Mouse (Mus musculus) olfactory bulb, adult 2 months (tissue): ENCODE measurements at regions not wholly inside any gene's neighbourhood (a gene's known extent, or its start where the extent isn't known, plus 50 kb on each side); places are given as distances from the start of the nearest gene placed in this dataset.
A peak's percentile ranks its signal among the peaks of the same experiment; 100 is the strongest.

ENCODE experiments used
- H3K27ac ChIP-seq: fragments of 200-500 bp; 2 replicates; pipeline ENCODE4 v1.5.1; 2012; ENCODE audit warnings: low read depth, low read length; ENCODE audit not compliant: insufficient read depth
- H3K4me1 ChIP-seq: fragments of 200-500 bp; 2 replicates; pipeline ENCODE4 v1.6.1; 2012; ENCODE audit warnings: low read length; ENCODE audit not compliant: control insufficient read depth, insufficient read depth
- H3K4me3 ChIP-seq: fragments of 200-500 bp; 2 replicates; pipeline ENCODE4 v1.5.1; 2012; ENCODE audit warnings: mild to moderate bottlenecking, low read depth, low read length, moderate library complexity; ENCODE audit not compliant: insufficient read depth
- CTCF ChIP-seq: fragments of 200-500 bp; IDR thresholded peaks from 2 replicates; pipeline ENCODE4 v1.5.1; 2012; ENCODE audit warnings: low read depth, mild to moderate bottlenecking, low read length, moderate library complexity; ENCODE audit not compliant: insufficient read depth
- POLR2A ChIP-seq: fragments of 200-500 bp; IDR thresholded peaks from 2 replicates; pipeline ENCODE4 v1.6.1; 2012; ENCODE audit warnings: mild to moderate bottlenecking, low read depth, low read length, moderate library complexity; ENCODE audit not compliant: insufficient read depth
- WGBS: fragments of 180-500 bp; shearing (Covaris S2); methylation state at CpG from one replicate; pipeline ENCODE4 v1.1.7; 2018; 5-methylcytosine and 5-hydroxymethylcytosine counted together

GRCm38 (mm10) chr2:61201387-61201786 lies 238.4 kb upstream of the Rbms1 start:
- Histone ChIP-seq H3K4me1 (no peaks in the 10 kb centered on the region), H3K4me3 (no peak overlapping the region), H3K27ac (no peak overlapping the region)
- TF ChIP-seq CTCF (no peak), POLR2A (no peak)

- H3K27ac ChIP-seq: no peak overlapping the region
Observed at GRCm38 (mm10) chr2:61193976-61194375, 231.0 kb upstream of the Rbms1 start.

DNA sequence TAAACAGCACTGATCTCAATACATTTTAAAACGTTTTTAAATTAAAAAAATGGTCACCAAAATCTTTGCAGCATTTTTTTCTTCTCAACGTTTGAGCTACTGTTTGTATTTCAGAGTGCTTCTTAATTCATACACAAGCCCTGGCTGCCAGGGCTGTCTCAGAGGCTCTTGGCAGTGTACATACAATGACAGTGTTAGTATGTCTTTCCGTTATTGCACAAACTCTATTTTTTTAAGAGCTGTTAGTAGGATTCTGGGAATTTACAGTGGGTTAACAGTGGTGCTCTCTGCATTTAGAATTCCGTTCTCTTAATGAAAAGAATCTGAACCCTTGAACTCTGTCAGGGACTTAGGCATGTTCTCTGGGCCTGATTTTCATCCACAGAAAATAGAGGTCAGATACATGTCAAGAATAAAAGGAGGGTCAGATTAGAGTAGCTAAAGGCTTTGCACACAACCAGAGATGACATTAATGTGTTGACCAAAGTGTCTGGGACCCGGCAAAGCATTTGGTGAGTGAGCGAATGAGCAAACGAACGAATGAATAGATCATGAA lies 219.5 kb upstream of the Rbms1 start:
- H3K4me3 ChIP-seq: no peak overlapping the region
- no peak overlapping the region for H3K27ac ChIP-seq
- no peaks in the 10 kb centered on the region for H3K4me1 ChIP-seq
- 73% methylated on average over 8 of the region's 8 CpGs for WGBS
- no peak for TF ChIP-seq POLR2A
- TF ChIP-seq CTCF: no peak

More at GRCm38 (mm10) chr2:61193976-61194375, 231.0 kb upstream of the Rbms1 start:
- WGBS: 85% methylated on average over 2 of the region's 2 CpGs
- H3K4me3 ChIP-seq: no peak overlapping the region
- TF ChIP-seq POLR2A (no peak), CTCF (no peak)
- no peaks in the 10 kb centered on the region for H3K4me1 ChIP-seq

- H3K4me3 ChIP-seq: no peak overlapping the region
- no peak overlapping the region for H3K27ac ChIP-seq
- TF ChIP-seq CTCF (no peak), POLR2A (no peak)
- 87% methylated on average over 2 of the region's 2 CpGs for WGBS
- no peaks in the 10 kb centered on the region for H3K4me1 ChIP-seq
Observed at GRCm38 (mm10) chr2:61177801-61178200, 214.8 kb upstream of the Rbms1 start.

- Histone ChIP-seq H3K27ac (no peak overlapping the region), H3K4me1 (no peaks in the 10 kb centered on the region), H3K4me3 (no peak overlapping the region)
- no peak for TF ChIP-seq CTCF
- no peak for TF ChIP-seq POLR2A
- WGBS: 56% methylated on average over 2 of the region's 2 CpGs
Observed at GRCm38 (mm10) chr2:61176807-61177206, 213.8 kb upstream of the Rbms1 start.

- WGBS: 88% methylated on average over 2 of the region's 2 CpGs
- no peak overlapping the region for H3K4me3 ChIP-seq
- H3K4me1 ChIP-seq: no peaks in the 10 kb centered on the region
- no peak overlapping the region for H3K27ac ChIP-seq
- TF ChIP-seq POLR2A (no peak), CTCF (no peak)
Observed at GRCm38 (mm10) chr2:61173581-61173980, 210.6 kb upstream of the Rbms1 start.

DNA sequence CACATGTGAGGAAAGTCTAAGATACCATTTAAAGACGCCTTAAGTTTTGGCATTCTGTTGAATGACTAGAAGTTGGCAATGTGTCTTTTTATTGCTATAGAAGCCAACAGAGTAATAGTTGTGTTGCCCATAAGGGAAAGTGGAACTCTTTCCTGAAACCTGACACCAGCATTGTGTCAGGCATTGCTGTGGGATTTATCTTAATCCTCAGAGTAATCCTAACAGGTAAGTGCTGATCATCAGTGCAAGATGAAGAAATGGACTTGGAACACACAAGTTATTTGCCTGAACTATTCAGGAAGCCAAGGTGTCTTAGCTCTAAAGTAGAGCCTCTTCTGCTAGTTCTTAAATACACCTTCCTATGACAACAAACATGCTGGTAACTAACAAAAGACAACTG lies 198.3 kb upstream of the Rbms1 start:
- WGBS: 94% methylated on average over 1 of the region's 1 CpGs
- Histone ChIP-seq H3K4me1 (no peaks in the 10 kb centered on the region), H3K4me3 (no peak overlapping the region), H3K27ac (no peak overlapping the region)
- TF ChIP-seq CTCF (no peak), POLR2A (no peak)

- no peaks in the 10 kb centered on the region for H3K4me1 ChIP-seq
- no peak for TF ChIP-seq CTCF
- TF ChIP-seq POLR2A: no peak
- 85% methylated on average over 3 of the region's 3 CpGs for WGBS
- no peak overlapping the region for H3K27ac ChIP-seq
- H3K4me3 ChIP-seq: no peak overlapping the region
Observed at GRCm38 (mm10) chr2:61159761-61160160, 196.8 kb upstream of the Rbms1 start.

DNA sequence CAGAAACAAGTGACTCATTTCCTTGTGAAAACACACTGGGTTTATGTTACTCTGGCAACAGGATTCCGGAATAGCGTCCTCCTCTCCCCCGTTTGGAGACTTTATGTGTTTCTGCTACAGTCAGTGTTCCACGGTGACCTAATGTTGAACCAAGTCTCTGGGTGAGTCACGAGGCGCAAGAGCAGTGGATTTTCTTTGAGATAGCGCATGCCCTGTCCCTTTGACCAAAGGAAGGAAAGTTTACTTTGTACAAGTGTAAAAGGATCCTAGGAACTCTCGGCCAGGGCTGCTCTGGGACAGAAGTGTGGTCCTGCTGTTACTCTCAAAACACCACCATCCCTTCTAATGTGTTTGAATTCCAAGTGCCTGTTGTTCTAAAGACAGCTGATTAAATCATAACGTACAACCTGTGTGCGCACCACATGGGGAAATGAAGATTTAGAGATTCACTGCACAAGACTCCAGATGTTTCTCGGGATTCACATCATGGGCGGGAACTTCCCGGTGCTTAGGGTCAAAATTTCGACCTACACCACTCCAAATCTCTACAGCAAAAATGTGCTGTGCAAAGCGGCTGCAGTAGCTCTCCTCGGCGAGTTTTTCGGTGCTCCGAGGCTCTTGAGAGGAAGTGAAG lies 176.1 kb upstream of the Rbms1 start:
- Histone ChIP-seq H3K4me3 (no peak overlapping the region), H3K27ac (0 out of 2 replicates have a peak overlapping the region, but pooled peaks have one; percentile 25), H3K4me1 (peaks cover 5% of the 10 kb centered on the region; the same call in 1 of the 2 replicates)
- WGBS: 47% methylated on average over 19 of the region's 19 CpGs
- TF ChIP-seq CTCF: no peak
- TF ChIP-seq POLR2A: no peak
